Comparison of ENCODE assay signal across 7 mouse cellular contexts in genomic region chr1:176861981-176862644, GRCm38 (mm10). TPM values are rescaled to one million over a fixed set of nuclear protein-coding genes. Genes with fewer than 3 reads are reported as not detected.
DNase-seq lines count a peak whose midpoint lies in the region; ATAC-seq and TF ChIP-seq lines count a peak whose summit lies in the region.

No protein-coding gene starts in this region.

- no peak overlapping the region for H3K27ac ChIP-seq in layer of hippocampus, adult 2 months

- DNase-seq in ES-CJ7 (ENCODE audit: low read depth, low spot score), result peak; percentile 77
- peak; percentile 79 for DNase-seq in embryo, embryonic 10 days (ENCODE audit: low spot score)
- DNase-seq in layer of hippocampus, adult 2 months (ENCODE audit: low spot score in 2 of 2), result peak; percentile 69 to 86
- DNase-seq in right cerebral cortex, postnatal 10 days (ENCODE audit: low spot score in 2 of 2), result peak; percentile 74 to 81

- peak; percentile 95 for TF ChIP-seq CTCF in layer of hippocampus, adult 2 months (conservative IDR thresholded peaks at IDR 0.05)

- peak; percentile 88 for ATAC-seq in activated CD4-positive, CD25-positive, alpha-beta regulatory T cell, adult 4 months
- peak; percentile 56 to 75; a peak in 3 of 4 replicates for ATAC-seq in hematopoietic stem cell, adult 5-6 weeks (replicated peaks in 1 of 2; ENCODE audit: insufficient read depth in 1 of 2, low FRiP score in 2 of 2, low TSS enrichment in 1 of 2, low read depth in 1 of 2, poor library complexity in 2 of 2, severe bottlenecking in 2 of 2)
- peak; percentile 97 for ATAC-seq in megakaryocyte, adult 5-6 weeks (ENCODE audit: poor library complexity, severe bottlenecking)

- no peak overlapping the region for H3K4me3 ChIP-seq in layer of hippocampus, adult 2 months

RNA-seq across cellular contexts. Expression of gene Sdccag8, which starts 47.7 kb away (rescaled TPM):
- 10 to 100 TPM; 22.7 to 23.9 TPM for polyA plus RNA-seq in activated CD4-positive, CD25-positive, alpha-beta regulatory T cell, adult 4 months (2017; shearing (Covaris generic))
- 36.5 and 38.8 TPM in 2 replicates for total RNA-seq in hematopoietic stem cell, adult 5-6 weeks (2017)
- total RNA-seq in layer of hippocampus, adult 2 months (2021), result 10 to 100 TPM; 20.0 to 20.7 TPM
- 17.5 and 24.1 TPM in 2 replicates for total RNA-seq in megakaryocyte, adult 5-6 weeks (2015)
- total RNA-seq in megakaryocyte, adult 5-6 weeks (2017), result 55.3 and 59.3 TPM in 2 replicates

RNA-seq across cellular contexts. Expression of gene Cep170, which starts 48.2 kb away (rescaled TPM):
- 10 to 100 TPM; 12.5 to 16.1 TPM for polyA plus RNA-seq in activated CD4-positive, CD25-positive, alpha-beta regulatory T cell, adult 4 months (2017; shearing (Covaris generic))
- total RNA-seq in hematopoietic stem cell, adult 5-6 weeks (2017), result 42.3 and 50.5 TPM in 2 replicates
- 10 to 100 TPM; 96.4 to 96.8 TPM for total RNA-seq in layer of hippocampus, adult 2 months (2021)
- total RNA-seq in megakaryocyte, adult 5-6 weeks (2015), result 68.3 and 74.4 TPM in 2 replicates
- 65.6 and 77.4 TPM in 2 replicates for total RNA-seq in megakaryocyte, adult 5-6 weeks (2017)
